Mouse (Mus musculus) cerebellum, adult 2 months (tissue): ENCODE data around the gene Cd59b.

ENCODE experiments used
- CTCF ChIP-seq: fragments of 200-500 bp; IDR thresholded peaks from 2 replicates; pipeline ENCODE4 v1.5.1; 2011; ENCODE audit warnings: low read depth, mild to moderate bottlenecking, control low read depth, low read length, moderate library complexity, borderline replicate concordance; ENCODE audit not compliant: insufficient read depth
- POLR2A ChIP-seq: fragments of 200-500 bp; IDR thresholded peaks from 2 replicates; pipeline ENCODE4 v1.6.1; 2011; ENCODE audit warnings: low read length, control low read depth, borderline replicate concordance; ENCODE audit not compliant: insufficient read depth

DNA sequence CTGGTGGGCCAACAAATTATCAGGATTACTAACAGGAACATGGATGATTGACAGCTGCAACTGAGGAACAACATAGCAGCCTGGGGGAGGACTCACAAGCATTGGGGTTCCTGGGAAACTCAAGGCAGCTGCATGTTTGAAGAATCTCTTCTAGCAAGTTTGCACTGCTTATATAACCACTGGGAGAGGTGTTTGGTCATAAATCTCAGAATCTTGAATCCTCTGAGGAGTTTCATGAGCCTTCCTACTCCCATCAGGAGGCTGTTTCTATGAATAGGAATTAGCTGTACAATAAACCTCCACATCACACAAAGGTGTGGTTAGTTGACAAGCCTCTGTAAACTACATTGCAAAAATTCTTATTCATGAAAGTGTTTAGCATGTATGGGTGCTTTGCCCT is 7.0 kb upstream of the Cd59b start:
- TF ChIP-seq CTCF (no peak), POLR2A (no peak)
